Mouse (Mus musculus) forelimb bud, embryonic 11.5 days (tissue): ENCODE results near the gene Rnf167.

Experiments used
- DNase-seq: peaks from one replicate; pipeline ENCODE4 v3.0.0-alpha.2; 2012; ENCODE audit warnings: low read depth, low spot score

Rnf167 gene

GRCm38 (mm10) chr11:70674501-70674900, 27.5 kb downstream of the Rnf167 start:
- no peak for DNase-seq

GRCm38 (mm10) chr11:70678092-70678491, 31.1 kb downstream of the Rnf167 start:
- no peak for DNase-seq

GRCm38 (mm10) chr11:70678576-70678975, 31.5 kb downstream of the Rnf167 start:
- no peak for DNase-seq

GRCm38 (mm10) chr11:70679361-70679760, 32.3 kb downstream of the Rnf167 start:
- no peak for DNase-seq

GRCm38 (mm10) chr11:70679894-70680293, 32.9 kb downstream of the Rnf167 start:
- no peak for DNase-seq

- DNase-seq, result no peak
These were observed 34.1 kb downstream of the Rnf167 start for GRCm38 (mm10) chr11:70681170-70681569.

GRCm38 (mm10) chr11:70681897-70682581, 35.0 kb downstream of the Rnf167 start:
- DNase-seq, result peak; percentile 81

GRCm38 (mm10) chr11:70683640-70684039, 36.6 kb downstream of the Rnf167 start:
- DNase-seq, result no peak

- peak; percentile 37 for DNase-seq
These were observed 40.0 kb downstream of the Rnf167 start for GRCm38 (mm10) chr11:70686901-70687566.

- peak; percentile 72 for DNase-seq
These were observed 40.7 kb downstream of the Rnf167 start, which contains the start of gene Camta2 for GRCm38 (mm10) chr11:70687601-70688199. Gene Camta2 (minus strand): TSS chr11:70688105.

- no peak for DNase-seq
These were observed 41.3 kb downstream of the Rnf167 start for GRCm38 (mm10) chr11:70688372-70688771.

- DNase-seq, result no peak
These were observed 42.5 kb downstream of the Rnf167 start for GRCm38 (mm10) chr11:70689578-70689977.

- DNase-seq, result no peak
These were observed 46.5 kb downstream of the Rnf167 start for GRCm38 (mm10) chr11:70693504-70693903.

- DNase-seq, result no peak
These were observed 50.3 kb downstream of the Rnf167 start for GRCm38 (mm10) chr11:70697376-70697775.

GRCm38 (mm10) chr11:70699051-70699450, 52.0 kb downstream of the Rnf167 start:
- DNase-seq, result no peak

- peak; percentile 91 for DNase-seq
These were observed 52.9 kb downstream of the Rnf167 start, which contains the start of the genes Inca1 and Kif1c for GRCm38 (mm10) chr11:70699722-70700556. Gene Inca1 (minus strand): TSS chr11:70700155. Gene Kif1c (plus strand): TSS chr11:70700548.

GRCm38 (mm10) chr11:70700613-70701012, 53.6 kb downstream of the Rnf167 start:
- peak; percentile 8 for DNase-seq
